Mouse (Mus musculus) embryonic facial prominence, embryonic 11.5 days (tissue): Measurements from ENCODE around the gene Rab5if. TPM values are rescaled to one million over a fixed set of nuclear protein-coding genes. Genes with fewer than 3 reads are reported as not detected.
"Not testable (repeated sequence)": the region's sequence is repeated elsewhere in the genome, so short reads cannot be mapped to it uniquely, and the experiment has no call there.

Experiments used
- ATAC-seq: fragments of 200-750 bp; cut with Nextera tagmentation; replicated peaks from 2 replicates; pipeline ENCODE4 v1.8.0; 2017; ENCODE audit warnings: low read depth; ENCODE audit not compliant: insufficient number of reproducible peaks, low FRiP score, low TSS enrichment
- DNase-seq: peaks from one replicate; pipeline ENCODE4 v3.0.0-alpha.2; 2015; ENCODE audit warnings: low spot score
- H3K27ac ChIP-seq: fragments of 300-500 bp; sonication (generic); replicated peaks from 2 replicates; pipeline ENCODE4 v1.5.1; 2014; ENCODE audit warnings: mild to moderate bottlenecking, low read depth, low read length, control low read depth
- H3K27me3 ChIP-seq: fragments of 300-500 bp; sonication (generic); 2 replicates; pipeline ENCODE4 v1.6.1; 2014; ENCODE audit warnings: mild to moderate bottlenecking, low read length, moderate library complexity, mixed read lengths; ENCODE audit not compliant: control insufficient read depth, insufficient read depth
- H3K36me3 ChIP-seq: fragments of 300-500 bp; sonication (generic); replicated peaks from 2 replicates; pipeline ENCODE4 v1.6.1; 2014; ENCODE audit warnings: low read depth, mild to moderate bottlenecking, low read length, moderate library complexity, mixed read lengths; ENCODE audit not compliant: control insufficient read depth, insufficient read depth
- H3K4me1 ChIP-seq: fragments of 300-500 bp; sonication (generic); 2 replicates; pipeline ENCODE4 v1.6.1; 2014; ENCODE audit warnings: low read length, mixed read lengths; ENCODE audit not compliant: control insufficient read depth, insufficient read depth
- H3K4me2 ChIP-seq: fragments of 300-500 bp; sonication (generic); 2 replicates; pipeline ENCODE4 v1.6.1; 2014; ENCODE audit warnings: low read depth, mild to moderate bottlenecking, control low read depth, low read length, moderate library complexity
- H3K4me3 ChIP-seq: fragments of 300-500 bp; sonication (generic); 2 replicates; pipeline ENCODE4 v1.5.1; 2014; ENCODE audit warnings: low read depth, low read length, control low read depth
- H3K9ac ChIP-seq: fragments of 300-500 bp; sonication (generic); replicated peaks from 2 replicates; pipeline ENCODE4 v1.6.1; 2014; ENCODE audit warnings: mild to moderate bottlenecking, control low read depth, low read length
- H3K9me3 ChIP-seq: fragments of 300-500 bp; sonication (generic); replicated peaks from 2 replicates; pipeline ENCODE4 v1.6.1; 2016; ENCODE audit warnings: mild to moderate bottlenecking, low read length, inconsistent platforms, mixed read lengths; ENCODE audit not compliant: control insufficient read depth
- WGBS: fragments of 180-500 bp; shearing (Covaris S2); extraction: QIAGEN DNeasy Blood & Tissue Kit; methylation state at CpG from one replicate; pipeline ENCODE4 v1.1.7; 2014; 5-methylcytosine and 5-hydroxymethylcytosine counted together
- polyA plus RNA-seq: library from polyadenylated mRNA; unstranded; fragments of >200 nt; fragmentation: Nextera tagmentation; extraction: Ambion mirVana; gene quantifications from 2 replicates; pipeline ENCODE4 v1.2.1, GENCODE M21; 2014

The Rab5if gene
- polyA plus RNA-seq, 1 experiment from 2014 or later, result 217 TPM

GRCm38 (mm10) chr2:156898374-156898773, 35.4 kb downstream of the Rab5if start:
- H3K4me3 ChIP-seq, result no peak overlapping the region
- no peak overlapping the region for H3K9ac ChIP-seq
- 69% methylated on average over 4 of the region's 4 CpGs for WGBS
- H3K27ac ChIP-seq, result no peak overlapping the region
- DNase-seq (no peak), ATAC-seq (no peak)
- no peaks in the 10 kb centered on the region for H3K36me3 ChIP-seq
- H3K4me1 ChIP-seq, result no peaks in the 10 kb centered on the region
- no peaks in the 10 kb centered on the region for H3K27me3 ChIP-seq
- no peaks in the 10 kb centered on the region for H3K9me3 ChIP-seq
- no peak overlapping the region for H3K4me2 ChIP-seq

- no peak for DNase-seq
- 77% methylated on average over 4 of the region's 4 CpGs for WGBS
- no peak for ATAC-seq
- Histone ChIP-seq H3K9me3 (no peaks in the 10 kb centered on the region), H3K9ac (no peak overlapping the region), H3K27ac (no peak overlapping the region), H3K4me3 (no peak overlapping the region), H3K4me2 (no peak overlapping the region), H3K36me3 (no peaks in the 10 kb centered on the region), H3K4me1 (no peaks in the 10 kb centered on the region), H3K27me3 (no peaks in the 10 kb centered on the region)
These were observed 36.3 kb downstream of the Rab5if start for GRCm38 (mm10) chr2:156899184-156899583.

GRCm38 (mm10) chr2:156901344-156901743, 38.4 kb downstream of the Rab5if start:
- Histone ChIP-seq H3K4me2 (no peak overlapping the region), H3K27me3 (no peaks in the 10 kb centered on the region), H3K9ac (no peak overlapping the region), H3K4me3 (no peak overlapping the region), H3K4me1 (no peaks in the 10 kb centered on the region), H3K9me3 (no peaks in the 10 kb centered on the region), H3K27ac (no peak overlapping the region), H3K36me3 (no peaks in the 10 kb centered on the region)
- ATAC-seq (no peak), DNase-seq (no peak)
- WGBS, result 70% methylated on average over 2 of the region's 2 CpGs

- Histone ChIP-seq H3K4me3 (no peak overlapping the region), H3K27ac (no peak overlapping the region), H3K36me3 (no peaks in the 10 kb centered on the region), H3K27me3 (no peaks in the 10 kb centered on the region), H3K9me3 (no peaks in the 10 kb centered on the region), H3K9ac (no peak overlapping the region), H3K4me1 (no peaks in the 10 kb centered on the region), H3K4me2 (no peak overlapping the region)
- ATAC-seq, result no peak
- no peak for DNase-seq
- 76% methylated on average over 6 of the region's 6 CpGs for whole genome bisulfite sequencing
These were observed 39.0 kb downstream of the Rab5if start for GRCm38 (mm10) chr2:156901883-156902282.

- 80% methylated on average over 4 of the region's 4 CpGs for WGBS
- H3K4me3 ChIP-seq, H3K9ac ChIP-seq, H3K9me3 ChIP-seq, ATAC-seq, H3K4me1 ChIP-seq, H3K27me3 ChIP-seq, DNase-seq, H3K27ac ChIP-seq, H3K36me3 ChIP-seq, H3K4me2 ChIP-seq: not testable (repeated sequence)
These were observed 39.5 kb downstream of the Rab5if start for GRCm38 (mm10) chr2:156902411-156902810.

GRCm38 (mm10) chr2:156903367-156903766, 40.4 kb downstream of the Rab5if start:
- Histone ChIP-seq H3K4me2 (no peak overlapping the region), H3K27ac (no peak overlapping the region), H3K36me3 (no peaks in the 10 kb centered on the region), H3K4me1 (no peaks in the 10 kb centered on the region), H3K9me3 (no peaks in the 10 kb centered on the region), H3K4me3 (no peak overlapping the region), H3K27me3 (no peaks in the 10 kb centered on the region), H3K9ac (no peak overlapping the region)
- 25% methylated on average over 2 of the region's 2 CpGs for WGBS
- ATAC-seq (no peak), DNase-seq (no peak)

- DNase-seq (peak; percentile 63), ATAC-seq (no peak)
- no peak overlapping the region for H3K9ac ChIP-seq
- H3K27ac ChIP-seq, result no peak overlapping the region
- H3K4me2 ChIP-seq, result no peak overlapping the region
- no peaks in the 10 kb centered on the region for H3K36me3 ChIP-seq
- H3K9me3 ChIP-seq, result no peaks in the 10 kb centered on the region
- 25% methylated on average over 6 of the region's 6 CpGs for WGBS
- no peak overlapping the region for H3K4me3 ChIP-seq
- H3K4me1 ChIP-seq, result no peaks in the 10 kb centered on the region
- H3K27me3 ChIP-seq, result no peaks in the 10 kb centered on the region
These were observed 42.2 kb downstream of the Rab5if start for GRCm38 (mm10) chr2:156904976-156905717.

- not testable (repeated sequence) for H3K36me3 ChIP-seq, H3K4me3 ChIP-seq, DNase-seq, H3K4me2 ChIP-seq, H3K9me3 ChIP-seq, H3K27me3 ChIP-seq, H3K4me1 ChIP-seq, H3K27ac ChIP-seq, ATAC-seq, H3K9ac ChIP-seq
- 30% methylated on average over 4 of the region's 4 CpGs for WGBS
These were observed 43.0 kb downstream of the Rab5if start for GRCm38 (mm10) chr2:156905931-156906330.
